Mouse (Mus musculus) WW6 (cell line): ENCODE data around the gene Ufc1.
A peak's percentile ranks its signal among the peaks of the same experiment; 100 is the strongest.
"Not testable (repeated sequence)": the region's sequence is repeated elsewhere in the genome, so short reads cannot be mapped to it uniquely, and the experiment has no call there.

Experiments used
- DNase-seq: peaks from one replicate; pipeline ENCODE4 v3.0.0-alpha.2; 2013; ENCODE audit warnings: low read depth, low spot score

Gene Ufc1

DNA sequence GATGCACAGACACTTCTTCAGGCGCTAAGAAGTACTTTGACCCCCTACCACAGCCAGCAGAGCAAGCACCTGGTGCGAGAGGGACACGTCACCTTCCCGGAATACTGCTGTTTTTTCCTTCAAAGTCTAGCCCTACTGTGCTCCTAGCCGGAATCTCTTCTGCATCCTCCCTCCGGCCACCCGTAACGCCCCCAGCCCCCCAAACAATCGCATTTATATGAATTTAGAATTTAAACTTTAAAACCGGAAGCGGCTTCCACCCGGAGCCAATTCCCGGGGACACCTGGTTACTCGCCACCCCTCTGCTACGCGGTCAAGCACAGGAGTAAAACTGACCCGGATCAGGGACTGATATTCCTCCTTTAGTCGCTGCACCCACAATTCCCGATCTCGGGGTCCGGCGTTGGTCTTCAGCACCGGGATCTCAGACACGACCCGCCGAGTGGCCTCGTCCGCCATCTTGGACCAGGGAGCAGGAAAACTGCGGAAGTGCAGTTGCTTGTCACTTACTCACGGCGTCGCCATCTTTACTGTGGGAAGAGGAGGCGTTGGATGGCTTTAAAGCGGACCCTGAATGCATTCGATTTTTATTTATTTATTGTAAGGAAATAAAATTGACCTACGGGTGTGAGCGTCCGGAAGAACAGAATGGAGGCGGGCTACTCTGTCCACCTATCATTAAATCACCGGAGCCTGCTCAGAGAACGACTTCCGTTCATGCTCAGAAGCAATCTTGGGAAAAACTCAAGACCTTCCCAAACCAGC lies at the start of gene Ufc1:
Ufc1 (minus strand) TSS at position 727 of the 765 bp plus-strand sequence.
- peak; percentile 61 for DNase-seq

DNA sequence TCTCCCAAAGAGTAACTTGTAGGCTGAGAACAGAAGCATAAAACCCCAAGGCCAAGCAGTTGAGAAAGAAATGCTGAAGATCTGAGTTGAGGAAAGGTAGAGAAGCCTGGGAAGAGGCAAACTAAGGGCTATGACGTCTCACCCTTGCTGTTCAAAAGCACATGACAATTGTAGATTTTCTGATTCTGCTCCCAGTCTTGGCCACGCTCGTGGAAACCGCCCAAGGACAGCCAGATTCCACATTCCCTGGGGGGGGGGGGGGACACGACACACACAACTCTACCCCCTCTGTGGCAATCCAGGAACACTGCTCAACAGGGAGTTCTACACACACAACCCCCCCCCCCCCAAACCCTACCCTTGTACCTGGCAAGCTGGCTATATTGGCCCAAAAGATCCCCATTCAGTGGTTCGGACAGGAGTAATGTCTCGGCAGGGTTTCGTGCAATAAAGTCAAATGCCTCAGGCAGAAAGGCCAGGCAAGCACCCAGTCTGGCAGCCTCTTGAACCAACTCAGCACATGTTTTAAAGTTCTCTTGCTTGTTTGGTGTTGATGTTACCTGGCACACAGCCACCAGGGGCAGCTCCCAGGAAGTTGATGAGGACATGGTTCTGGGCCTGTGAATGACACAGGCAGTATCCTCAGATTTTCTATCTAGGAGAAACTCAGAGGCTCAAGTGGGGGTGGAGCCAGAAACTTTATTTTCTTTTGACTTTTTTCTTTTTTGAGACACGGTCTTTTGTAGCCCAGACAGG lies 49.3 kb upstream of the Ufc1 start:
- no peak for DNase-seq

DNA sequence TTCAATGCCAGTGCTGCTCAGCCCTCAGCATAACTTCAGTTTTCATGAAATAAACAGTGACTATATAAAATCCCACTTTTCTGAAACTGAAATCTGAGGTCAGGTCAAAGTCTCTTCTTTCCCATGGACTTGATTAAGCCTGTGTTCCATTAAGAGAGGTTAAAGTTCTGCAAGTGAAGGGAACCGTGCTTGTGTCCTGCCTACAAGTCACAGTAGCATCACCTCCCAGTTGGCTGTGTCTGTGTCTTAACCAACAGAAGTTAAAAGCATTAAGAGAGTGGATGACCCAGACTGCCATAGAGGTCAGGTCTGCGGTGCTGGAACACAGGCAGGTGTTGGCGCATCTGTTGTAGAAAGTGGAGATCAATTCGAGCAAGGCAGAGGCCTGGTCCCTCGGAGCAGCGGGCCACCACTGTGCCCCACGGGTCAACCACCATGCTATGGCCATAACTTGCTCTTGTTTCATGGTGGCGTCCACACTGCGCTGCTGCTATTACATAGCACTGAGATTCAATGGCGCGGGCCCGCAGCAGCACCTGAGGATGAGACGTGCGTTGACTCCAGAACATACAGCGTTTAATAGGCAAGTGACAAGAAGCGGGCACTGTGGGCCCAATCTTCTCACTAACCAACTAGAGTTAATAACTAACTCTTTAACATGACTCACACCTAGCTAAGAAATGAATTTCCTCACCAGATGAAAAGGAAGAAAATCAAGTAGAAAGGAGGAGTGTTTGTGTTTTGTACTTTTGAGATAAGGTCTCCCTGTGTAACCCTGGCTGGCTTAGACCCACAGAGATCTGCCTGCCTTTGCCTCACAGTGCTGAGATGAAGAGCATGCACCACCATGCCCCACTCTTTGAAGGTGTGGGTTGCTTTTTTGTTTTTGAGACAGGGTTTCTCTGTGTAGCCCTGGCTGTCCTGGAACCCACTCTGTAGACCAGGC lies 47.7 kb upstream of the Ufc1 start:
- no peak for DNase-seq

DNA sequence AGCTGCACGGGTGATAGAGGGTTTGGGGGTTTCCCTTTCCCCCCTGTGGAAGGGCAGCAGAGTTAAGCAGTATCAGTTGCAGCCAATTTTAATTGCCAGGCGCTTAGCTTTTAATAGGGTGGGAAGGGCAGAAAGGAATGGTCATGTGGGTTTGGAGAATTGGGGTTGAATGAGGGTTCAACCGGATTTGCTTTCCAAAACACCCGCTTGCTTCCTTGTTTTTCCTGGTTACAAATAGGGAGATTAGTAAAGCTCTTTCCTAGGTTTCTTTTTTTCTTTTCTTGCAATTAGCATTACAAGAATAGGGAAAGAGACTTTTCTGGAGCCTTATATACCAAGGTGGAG lies 35.4 kb upstream of the Ufc1 start:
- DNase-seq, result no peak

DNA sequence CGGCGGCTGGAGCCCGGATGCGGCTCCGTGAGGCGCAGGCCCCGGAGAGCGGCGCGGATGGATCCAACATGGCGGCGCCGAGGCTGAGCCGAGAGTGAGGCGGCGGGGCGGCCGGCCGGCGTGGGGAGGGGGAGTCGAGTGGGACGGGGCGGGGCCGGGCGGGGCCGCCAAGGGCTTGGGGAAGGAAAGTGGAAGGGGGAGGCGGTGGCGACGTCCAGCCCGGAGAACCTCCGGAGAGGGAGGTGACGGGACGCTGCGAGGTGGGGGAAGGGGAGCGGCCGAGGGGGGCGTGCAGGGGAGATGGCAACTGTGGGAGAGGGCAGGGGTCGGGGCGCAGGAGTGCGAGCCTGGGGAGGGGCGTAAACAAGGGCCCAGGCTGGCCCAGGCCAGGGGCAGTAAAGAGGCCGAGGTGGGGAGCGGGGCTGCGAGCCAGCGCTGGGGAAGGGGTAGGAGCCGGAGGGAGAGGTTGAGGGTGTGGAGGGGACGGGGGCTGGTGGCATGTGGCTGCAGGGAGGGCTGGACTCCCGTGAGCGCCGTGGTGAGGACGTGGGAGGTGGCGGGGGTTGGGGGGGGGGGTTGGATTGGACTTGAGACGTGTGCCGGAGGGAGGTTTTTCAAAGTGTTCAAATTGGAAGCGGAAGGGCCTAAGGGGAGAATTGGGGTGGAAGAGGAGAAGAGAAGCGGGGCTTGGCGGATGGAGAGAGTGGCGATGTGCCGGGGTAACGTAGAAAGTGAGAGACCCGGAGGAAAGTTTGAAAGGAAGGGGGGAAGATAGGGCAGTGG lies 34.8 kb upstream of the Ufc1 start:
- DNase-seq, result peak; percentile 70

DNA sequence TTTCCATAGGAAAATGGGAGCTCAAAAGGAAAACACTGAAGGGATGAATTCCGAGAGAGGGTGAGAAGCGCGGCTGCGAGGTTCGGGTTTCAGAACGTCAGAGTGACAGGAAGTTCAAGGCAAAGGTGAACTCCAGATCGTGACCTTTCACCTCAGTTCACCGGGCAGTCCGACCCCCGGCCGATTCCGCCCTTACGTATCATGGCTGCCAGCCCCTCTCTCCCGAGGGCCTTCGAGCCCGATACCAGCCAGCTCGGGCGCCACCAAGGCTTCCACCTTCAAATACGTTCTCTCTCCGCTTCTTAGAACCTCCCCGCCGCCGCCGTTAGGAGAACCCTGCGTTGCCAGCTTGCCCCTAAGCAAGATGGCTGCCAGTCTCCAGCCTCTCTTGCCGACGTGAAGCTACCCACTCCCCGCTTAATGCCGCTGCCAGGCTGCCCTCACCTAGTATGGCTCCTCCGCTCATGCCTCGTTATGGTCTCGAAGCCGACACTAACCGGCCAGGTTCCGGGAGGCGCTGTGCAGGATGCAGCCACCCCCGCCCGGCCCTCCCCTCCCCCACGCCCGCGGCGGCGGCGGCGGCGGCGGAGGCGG lies 34.1 kb upstream of the Ufc1 start, which contains the start of gene Dedd:
Dedd (plus strand) TSS at position 307 of the 594 bp plus-strand sequence.
- DNase-seq, result peak; percentile 71

DNA sequence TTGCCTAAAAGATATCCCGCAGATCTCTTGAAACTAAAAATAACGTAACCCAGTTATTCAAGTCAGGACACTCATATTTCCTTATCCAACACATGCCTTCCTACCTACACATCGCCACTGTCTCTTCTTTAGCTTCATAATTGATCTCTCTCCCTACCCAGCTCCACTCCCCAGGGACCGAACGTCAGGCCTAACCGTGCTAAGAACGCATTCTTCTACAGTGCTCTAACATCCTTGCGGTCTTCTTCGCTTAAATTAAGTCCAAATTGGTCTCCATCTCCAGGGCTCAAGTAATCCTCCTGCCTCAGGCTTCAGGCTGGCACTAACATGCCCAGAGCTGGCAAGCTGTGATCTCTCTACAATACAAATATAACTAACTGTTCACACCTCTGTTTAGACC lies 33.4 kb upstream of the Ufc1 start:
- no peak for DNase-seq

DNA sequence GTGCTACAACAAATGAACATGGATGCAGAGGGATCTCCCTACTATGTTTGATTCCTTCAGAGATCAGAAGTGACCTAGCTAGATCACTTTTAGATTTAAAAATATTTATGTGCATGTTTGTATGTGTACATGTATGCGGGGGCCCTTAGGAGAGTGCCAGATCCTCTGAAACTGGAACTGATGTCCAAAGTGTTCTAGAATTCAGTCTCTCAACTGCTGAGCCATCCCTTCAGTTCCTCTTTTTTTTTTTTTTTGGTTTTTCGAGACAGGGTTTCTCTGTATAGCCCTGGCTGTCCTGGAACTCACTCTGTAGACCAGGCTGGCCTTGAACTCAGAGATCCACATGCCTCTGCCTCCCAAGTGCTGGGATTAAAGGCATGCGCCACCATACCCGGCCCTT lies 31.8 kb upstream of the Ufc1 start:
- DNase-seq, result not testable (repeated sequence)

DNA sequence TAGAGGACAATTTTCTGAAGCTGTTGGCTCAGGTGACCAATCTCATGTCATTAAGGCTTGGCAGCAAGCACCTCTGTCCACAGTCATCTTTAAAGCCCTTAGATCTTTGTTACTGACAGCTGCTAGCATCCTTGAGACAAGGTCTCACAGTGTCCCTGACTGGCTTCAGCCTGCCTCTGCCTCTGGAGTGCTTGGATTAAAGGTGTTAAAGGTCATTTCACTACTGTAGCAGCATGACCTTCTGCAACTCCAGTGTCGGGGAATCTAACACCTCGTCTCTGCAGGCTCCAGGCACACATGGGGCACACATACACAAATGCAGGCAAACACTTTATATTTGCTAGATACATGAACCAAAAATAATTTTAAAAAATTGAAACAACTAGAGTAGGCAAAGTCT lies 30.7 kb upstream of the Ufc1 start:
- DNase-seq, result no peak

DNA sequence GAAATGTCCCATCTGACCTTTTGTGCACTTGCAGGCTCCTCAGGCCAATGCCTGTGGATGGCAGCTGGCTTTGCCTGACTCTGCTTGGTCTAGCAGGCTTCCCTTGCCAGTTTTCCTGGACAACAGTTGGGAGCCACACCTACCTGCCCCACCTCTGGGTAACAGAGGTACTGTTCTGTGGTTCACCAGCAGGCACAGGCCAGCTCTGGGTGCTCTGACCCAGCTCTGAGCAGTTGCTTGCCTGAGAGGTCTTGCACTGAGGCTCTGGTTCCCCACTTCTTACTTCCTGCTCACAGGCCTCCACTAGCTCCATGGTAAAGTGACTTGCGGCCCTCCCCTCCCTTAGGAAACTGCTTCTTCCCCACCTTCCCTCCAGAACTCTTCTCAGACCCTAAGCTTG lies 27.2 kb upstream of the Ufc1 start:
- no peak for DNase-seq

DNA sequence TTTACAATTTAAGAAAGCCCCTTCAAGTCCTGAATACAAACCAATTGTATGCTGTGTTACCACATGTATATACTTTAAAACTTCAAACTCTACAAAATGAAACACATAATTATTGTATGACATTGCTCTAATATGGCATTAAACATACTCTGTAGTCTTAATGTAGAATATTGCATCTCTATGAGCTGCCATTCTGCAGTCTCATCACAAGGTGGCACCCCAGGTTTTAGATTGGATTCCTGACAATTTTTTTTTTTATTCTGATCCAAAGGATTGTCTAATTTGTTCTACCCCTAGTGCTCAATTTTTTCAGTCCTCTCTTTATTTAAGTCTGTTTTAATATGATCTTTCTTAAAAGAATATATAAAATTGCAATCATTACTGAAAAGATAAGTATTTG lies 26.6 kb upstream of the Ufc1 start:
- no peak for DNase-seq

DNA sequence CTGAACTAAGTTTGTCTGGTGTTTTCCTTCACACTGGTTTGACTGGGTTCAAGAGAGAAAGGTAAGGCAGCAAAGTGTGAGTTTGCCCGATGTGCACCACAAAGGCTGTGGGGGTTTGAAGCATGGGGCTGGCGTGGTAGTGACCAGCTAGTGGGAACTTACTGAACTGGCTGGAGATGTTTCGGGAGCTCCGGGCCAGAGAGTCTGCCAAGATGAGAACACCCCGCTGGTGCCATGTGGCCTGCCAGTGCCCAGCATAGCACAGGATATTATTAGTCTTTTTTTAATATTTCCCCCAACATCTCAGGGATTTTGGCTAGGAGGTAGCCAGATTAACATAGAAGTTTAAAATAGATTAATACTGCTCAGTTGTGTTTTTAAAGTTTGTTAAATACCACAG lies 25.3 kb upstream of the Ufc1 start:
- DNase-seq, result no peak

DNA sequence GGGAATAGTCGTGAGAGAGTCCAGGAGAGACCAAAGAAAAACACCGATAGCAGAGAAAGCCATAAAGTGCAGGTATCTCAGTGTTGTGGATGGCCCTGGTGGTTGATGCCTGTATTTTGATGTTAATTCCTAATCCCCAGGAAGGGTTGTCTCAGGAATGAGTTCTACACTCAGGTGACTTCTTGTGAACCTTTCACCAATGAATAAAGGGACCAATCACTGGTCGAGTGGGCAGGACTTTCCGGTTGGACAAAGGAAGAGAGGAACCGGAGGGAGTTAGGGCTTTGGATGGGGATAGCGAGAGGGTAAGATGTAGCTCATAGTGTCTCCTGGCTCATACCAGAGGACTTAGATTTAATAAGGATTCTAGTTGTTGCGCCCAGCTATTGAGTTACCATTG lies 24.9 kb upstream of the Ufc1 start:
- DNase-seq, result peak; percentile 76

DNA sequence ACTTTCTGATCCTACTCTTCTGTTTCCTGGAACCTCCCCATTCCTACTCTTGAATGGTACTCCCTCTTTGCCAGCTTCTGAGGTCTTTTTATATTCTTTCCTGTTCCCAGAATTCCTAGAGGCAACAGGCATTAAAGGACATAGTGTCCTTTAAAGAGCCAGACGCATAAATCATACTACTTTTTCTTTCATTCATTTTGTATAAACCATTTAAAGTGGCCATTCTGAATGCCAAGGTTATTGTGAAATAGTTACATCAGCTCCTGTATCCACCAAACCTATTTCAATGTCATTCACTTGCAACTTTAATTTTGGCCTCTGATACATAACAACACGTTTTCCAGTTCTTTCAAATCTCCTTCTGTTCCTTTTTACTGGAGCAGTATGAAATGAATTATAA lies 14.5 kb upstream of the Ufc1 start:
- no peak for DNase-seq

DNA sequence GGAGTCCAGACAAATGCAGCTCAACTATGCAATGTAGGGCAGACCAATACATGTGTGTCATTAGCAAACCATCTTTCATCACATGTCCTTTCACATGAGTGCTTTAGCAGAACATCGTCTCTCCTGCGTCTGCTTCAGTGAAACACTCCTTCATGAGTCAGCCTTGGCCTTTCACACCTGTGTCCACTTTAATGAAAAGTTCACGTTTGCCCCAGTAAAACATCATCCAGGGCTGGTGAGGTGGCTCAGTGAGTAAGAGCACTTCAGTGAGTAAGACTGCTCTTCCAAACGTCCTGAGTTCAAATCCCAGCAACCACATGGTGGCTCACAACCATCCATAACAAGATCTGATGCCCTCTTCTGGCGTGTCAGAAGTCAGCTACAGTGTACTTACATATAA lies 11.3 kb upstream of the Ufc1 start:
- DNase-seq, result not testable (repeated sequence)

DNA sequence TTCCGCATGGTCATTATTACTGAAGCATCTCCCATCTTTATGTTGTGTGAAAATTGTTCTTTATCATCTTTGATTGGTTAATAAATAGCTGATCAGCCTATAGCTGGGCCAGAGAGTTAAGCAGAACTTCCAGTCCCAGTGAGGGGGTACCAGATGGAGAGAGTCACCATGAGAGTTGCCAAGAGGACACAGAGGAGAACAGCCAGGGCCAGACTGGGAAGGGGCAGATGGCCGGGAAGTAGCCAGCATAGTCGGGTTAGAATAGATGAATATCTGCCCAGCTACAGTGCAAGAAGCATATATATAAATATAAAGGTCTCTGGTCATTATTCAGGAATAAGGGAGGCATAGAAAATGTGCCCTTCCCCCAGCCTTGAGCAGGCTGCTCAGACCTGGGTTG lies 3.4 kb upstream of the Ufc1 start:
- DNase-seq, result no peak

DNA sequence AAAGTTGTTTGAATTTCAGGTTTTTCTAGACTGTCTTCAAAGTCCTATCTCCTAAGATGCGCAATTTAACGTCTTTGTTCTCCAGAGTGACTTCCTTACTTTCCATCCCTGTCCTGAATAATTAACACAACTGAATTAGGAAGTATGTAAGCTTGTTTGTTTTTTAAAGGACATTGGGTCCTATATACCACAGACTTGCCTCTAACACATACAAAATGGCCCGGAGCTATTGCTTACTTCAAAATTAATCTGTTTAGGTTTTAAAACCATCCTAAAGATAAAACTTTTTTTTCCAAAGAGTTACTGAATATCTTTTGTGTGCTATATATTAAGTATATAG lies 209 bp upstream of the Ufc1 start:
- no peak for DNase-seq

DNA sequence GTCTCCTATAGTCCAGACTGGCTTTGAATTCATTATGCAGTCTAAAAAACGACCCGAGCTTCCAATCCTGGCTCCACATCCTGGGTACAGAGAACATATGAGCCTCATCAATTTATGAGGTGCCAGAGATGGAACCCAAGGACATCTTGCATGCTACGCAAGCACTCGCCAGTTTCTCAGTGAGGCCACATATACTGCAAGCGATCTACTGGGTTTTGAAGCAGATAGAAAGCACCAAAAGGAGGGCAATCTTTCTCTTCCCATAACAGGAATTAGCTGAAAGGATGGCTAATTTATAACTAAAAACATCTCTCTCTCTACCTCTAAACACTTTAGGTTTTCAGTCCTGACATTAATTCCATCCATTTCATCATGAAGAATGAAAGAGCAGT lies 922 bp downstream of the Ufc1 start:
- no peak for DNase-seq

DNA sequence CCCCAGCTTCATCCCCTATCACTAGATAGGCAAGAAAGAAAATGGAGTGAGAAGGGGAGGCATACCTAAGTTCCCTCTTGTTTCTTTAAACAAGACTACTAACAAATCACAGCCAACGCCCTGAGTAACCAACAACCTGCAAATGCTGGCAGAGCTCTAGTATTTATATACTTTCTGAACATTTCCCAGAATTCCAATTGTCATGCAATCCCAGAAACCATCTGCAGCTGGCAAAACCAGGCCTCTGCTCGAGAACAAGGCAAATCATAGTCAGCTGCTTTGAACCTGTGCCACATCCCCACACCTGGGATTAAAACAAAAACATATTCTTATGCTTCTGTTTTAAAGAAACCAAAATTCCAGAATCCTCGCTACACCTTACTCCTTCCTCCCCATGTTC lies 1.5 kb downstream of the Ufc1 start:
- no peak for DNase-seq

DNA sequence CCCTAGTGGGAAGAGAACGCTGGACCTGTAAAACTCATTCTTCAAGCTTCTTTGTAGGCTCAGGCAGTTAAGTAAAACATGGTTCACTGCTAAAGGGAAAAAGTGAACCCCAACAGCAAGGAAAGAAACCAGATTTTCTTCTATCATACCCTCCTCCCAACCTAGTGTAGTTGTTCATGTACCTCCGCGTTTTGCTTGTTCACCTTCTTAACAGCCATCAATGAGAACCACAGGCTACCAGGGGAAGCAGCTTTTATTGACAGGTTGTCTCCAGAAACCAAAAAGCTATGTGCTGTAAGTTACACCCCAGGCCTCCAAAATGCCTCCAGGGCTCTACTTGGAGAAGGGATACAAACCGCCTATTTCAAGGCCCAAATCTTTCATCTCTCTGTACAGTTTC lies 6.5 kb downstream of the Ufc1 start:
- no peak for DNase-seq
